Mouse (Mus musculus) spleen, adult 2 months (tissue): ENCODE measurements around the gene Tgfbrap1.

Experiments used
- CTCF ChIP-seq: fragments of 200-500 bp; IDR thresholded peaks from 2 replicates; pipeline ENCODE4 v1.5.1; 2011; ENCODE audit warnings: mild to moderate bottlenecking, inconsistent platforms; ENCODE audit not compliant: insufficient read depth, insufficient read length, insufficient replicate concordance; ENCODE audit errors: extremely low read depth
- POLR2A ChIP-seq: fragments of 200-500 bp; IDR thresholded peaks from 2 replicates; pipeline ENCODE4 v1.6.1; 2011; ENCODE audit warnings: low read depth, low read length, inconsistent platforms

DNA sequence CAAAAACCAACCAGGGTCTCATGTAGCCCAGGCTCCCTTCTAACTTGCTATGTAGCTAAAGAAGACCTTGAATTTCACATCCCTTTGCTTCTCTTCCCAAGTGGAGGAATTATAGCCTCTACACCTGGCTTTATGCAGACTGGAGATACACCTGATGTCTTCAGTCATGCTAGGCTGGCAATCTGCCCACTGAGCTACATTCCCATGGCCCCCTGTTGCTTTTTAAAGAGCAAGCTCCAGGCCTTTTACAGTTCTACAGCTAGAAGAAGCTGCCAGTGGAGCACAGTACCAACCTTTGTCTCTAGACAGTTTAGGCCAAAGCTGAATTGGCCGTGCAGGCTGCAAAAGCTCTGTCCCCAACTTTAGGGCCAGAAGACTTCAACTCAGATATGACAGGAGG lies 8.0 kb downstream of the Tgfbrap1 start:
- TF ChIP-seq CTCF (no peak), POLR2A (no peak)
